Mouse (Mus musculus) spleen, adult 18-20 months (tissue): Measurements from ENCODE around the gene Vmn1r191.
"Not testable (repeated sequence)": the region's sequence is repeated elsewhere in the genome, so short reads cannot be mapped to it uniquely, and the experiment has no call there.

Experiments used
- DNase-seq, 2 experiments: peaks; one replicate each; pipeline ENCODE4 v3.0.0; 2022; ENCODE audit warnings: mixed read lengths in 2 of 2

Gene Vmn1r191

DNA sequence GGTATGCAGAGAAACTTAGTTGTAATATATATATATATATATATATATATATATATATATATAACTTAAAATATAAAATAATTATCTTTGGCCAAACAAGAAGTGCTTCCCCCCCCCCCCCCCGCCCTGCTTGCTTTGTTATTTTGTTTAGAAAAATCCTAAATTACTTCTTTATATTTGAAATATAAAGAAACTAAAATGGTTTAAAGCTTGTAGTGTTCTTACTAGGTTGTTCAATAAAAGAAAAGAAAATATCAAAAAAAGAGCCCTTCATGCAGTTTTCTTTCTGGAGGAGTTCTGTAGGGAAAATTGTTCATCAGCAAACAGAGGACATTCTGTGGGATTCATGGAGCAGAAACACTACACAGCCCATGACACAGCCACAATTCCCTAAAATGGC, at the start of gene Vmn1r191:
Vmn1r191 (minus strand) TSS at position 101 of the 400 bp plus-strand sequence.
- no peak for DNase-seq

DNA sequence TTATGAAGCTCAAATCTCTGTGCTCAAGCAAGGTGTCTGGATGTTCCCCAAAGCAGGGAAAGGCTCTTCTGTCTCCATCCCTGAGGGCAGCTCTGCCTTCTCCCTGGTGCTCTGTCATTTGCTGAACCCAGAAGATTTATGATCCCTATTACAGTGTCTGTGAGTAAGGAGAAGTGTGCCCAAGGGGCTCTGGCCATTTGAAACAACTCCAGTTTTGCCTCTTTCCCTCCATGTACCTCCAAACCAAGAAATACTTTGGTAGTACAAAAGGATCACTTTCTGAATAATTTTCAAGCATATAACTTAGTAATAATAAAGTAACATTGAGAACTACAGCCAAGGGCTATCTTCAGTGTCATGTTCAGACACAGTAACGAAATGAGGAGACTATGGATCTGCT, 39.3 kb upstream of the Vmn1r191 start, which contains the start of gene Vmn1r193:
Vmn1r193 (minus strand) TSS at position 101 of the 400 bp plus-strand sequence.
- DNase-seq = not testable (repeated sequence)

DNA sequence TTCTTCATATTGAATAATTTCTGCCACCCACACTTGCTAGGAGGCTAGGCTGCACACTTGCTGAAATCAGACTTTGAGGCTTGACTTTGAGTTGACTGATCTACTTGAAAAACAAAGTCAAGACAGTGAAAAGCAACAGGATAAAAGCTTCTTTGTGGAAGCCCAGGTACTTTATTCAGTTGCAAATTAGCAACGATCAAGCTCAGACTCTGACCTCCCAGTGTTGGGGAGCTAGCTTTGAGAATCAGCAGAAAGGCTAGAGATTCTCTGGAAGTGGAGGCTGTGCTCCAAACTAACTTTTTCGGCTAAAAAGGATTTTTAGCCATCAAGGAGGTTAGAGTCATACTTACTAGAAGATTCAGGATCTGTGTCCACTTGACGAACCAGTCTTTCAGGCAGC, 9.0 kb upstream of the Vmn1r191 start:
- not testable (repeated sequence) for DNase-seq

DNA sequence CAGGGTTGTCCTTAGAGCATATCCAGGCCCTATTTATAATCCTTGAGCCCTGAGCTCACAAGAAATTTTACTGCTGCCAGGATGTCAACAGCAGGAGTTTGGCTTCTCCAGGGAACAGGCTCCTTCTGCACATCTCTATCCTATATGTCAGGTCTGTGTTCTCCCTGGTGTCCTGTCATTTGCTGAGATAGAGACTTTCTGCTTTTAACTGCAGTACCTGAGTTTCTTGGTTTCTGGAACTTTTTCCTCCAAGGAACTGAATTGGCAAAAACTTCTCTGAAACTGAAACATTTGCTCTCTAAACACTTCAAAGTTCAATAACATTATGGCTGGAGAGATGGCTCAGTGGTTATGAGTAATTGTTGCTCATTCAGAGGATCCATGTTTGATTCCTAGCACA, 7.3 kb upstream of the Vmn1r191 start, which contains the start of gene Vmn1r192:
Vmn1r192 (minus strand) TSS at position 101 of the 400 bp plus-strand sequence.
- no peak for DNase-seq

DNA sequence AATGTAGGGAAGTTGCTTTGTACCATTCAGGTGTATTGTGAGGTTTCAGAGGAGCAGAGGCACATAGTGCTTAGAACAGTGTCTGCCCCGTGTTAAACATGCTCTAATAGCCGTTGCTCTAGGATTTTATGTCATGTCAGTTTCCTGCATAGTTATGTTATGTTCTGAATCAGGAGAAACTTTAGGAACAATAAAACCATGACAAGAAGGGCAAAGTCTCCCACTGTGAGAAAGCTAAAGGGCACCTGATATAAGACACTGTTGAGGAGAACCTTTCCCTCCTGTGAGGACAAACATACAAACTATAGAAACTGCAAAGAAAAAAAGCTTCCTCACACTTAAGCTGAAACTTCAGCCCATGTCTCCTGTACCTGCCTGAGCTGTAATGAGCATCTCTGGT, 6.6 kb upstream of the Vmn1r191 start:
- DNase-seq = no peak

DNA sequence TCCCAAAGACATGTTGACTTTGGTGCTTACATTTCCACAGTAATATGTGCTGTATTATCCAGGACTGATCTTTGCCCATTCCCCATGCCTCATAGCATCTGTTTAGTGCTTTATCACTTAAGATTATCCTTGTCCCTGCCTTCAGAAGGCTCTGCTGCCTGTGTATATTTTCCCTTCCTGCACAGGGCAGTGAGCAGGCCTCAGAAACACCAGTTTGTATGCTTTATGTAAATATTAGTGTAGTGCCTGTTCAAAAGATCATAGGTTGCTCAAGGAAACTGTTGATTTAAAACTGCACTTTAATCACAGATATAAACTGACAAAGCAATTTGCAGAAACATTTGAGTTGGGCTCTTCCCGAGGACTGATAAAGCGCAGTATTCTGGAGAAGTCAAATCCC, 5.5 kb upstream of the Vmn1r191 start:
- no peak for DNase-seq

DNA sequence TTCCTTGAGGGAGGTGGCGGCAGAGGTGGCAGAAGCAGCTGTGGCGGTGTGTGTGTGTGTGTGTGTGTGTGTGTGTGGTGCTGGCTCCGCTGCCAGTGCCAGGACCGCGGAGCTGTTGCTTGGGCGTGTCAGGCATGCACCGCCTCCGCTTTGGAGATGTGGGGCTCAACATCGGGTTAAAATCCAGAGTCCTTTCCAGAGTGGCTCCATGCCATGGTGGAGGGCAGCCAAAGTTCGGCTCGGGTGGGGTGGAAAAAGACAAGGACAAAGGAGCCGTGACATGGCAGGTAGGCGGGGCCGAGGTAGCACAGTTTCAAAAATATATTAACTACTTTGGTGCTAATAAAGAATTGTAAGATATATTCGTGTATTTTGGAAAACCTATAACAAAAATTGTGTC, 15.4 kb downstream of the Vmn1r191 start:
- no peak for DNase-seq

DNA sequence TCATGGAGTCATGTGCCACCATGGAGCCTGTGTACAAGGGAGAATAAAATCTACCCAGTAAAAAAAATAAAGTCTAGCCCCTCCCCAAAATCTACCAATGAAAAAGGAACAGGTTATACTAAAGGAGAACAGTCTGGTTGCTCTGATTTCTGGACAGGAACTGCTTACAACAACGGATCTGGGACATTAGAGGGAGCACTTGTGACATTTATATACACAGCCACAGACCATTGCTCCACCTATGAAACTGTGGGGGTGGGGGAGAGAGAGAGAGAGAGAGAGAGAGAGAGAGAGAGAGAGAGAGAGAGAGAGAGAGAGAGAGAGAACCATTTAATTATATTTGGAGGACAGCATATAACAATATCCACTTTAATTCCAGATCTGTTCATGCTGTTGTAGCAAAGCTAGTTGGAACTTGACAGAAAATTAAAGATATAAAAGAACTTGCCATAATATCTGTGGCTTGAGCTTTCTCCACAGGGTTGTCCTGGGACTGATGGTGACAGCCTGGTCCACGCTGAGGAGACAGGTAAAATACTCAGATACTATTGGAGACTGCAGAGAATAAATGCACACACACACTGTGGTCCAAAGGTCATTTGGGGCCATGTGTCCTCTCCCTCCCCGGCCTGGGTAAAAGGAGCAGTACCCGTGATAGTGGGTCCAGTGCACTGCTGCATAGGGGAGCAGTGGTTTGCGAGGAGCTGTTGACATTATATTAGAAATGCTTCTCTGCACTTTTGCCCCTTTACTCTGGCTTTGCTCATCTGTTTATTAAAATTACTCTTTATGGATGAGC, 47.1 kb downstream of the Vmn1r191 start:
- DNase-seq = not testable (repeated sequence)
